Mouse (Mus musculus) cerebellum, adult 2 months (tissue): ENCODE measurements around the gene Unc5c.

Source experiments
- CTCF ChIP-seq: fragments of 200-500 bp; IDR thresholded peaks from 2 replicates; pipeline ENCODE4 v1.5.1; 2011; ENCODE audit warnings: low read depth, mild to moderate bottlenecking, control low read depth, low read length, moderate library complexity, borderline replicate concordance; ENCODE audit not compliant: insufficient read depth
- POLR2A ChIP-seq: fragments of 200-500 bp; IDR thresholded peaks from 2 replicates; pipeline ENCODE4 v1.6.1; 2011; ENCODE audit warnings: low read length, control low read depth, borderline replicate concordance; ENCODE audit not compliant: insufficient read depth

DNA sequence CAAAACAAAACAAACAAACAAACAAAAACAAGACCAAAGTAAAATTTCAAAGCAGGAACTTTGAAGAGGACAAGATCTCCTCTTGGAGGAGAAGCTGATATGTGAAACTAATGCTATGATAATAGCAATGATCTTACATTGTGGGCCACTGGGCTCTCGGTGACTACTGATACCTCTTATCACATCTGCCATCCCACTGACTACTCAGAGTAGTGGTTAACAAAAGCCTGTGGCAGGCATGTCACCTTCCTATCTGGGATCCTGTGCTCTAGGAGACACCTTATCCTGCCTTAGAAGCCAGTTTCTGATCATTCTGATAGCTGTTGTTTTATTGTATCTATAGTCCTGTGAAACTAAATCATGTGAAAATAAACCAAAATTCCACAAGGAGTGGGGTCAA is 172.9 kb downstream of the Unc5c start:
- TF ChIP-seq CTCF, result no peak
- TF ChIP-seq POLR2A, result no peak
